Mouse (Mus musculus): ENCODE measurements around the gene Phf21a.

DNA sequence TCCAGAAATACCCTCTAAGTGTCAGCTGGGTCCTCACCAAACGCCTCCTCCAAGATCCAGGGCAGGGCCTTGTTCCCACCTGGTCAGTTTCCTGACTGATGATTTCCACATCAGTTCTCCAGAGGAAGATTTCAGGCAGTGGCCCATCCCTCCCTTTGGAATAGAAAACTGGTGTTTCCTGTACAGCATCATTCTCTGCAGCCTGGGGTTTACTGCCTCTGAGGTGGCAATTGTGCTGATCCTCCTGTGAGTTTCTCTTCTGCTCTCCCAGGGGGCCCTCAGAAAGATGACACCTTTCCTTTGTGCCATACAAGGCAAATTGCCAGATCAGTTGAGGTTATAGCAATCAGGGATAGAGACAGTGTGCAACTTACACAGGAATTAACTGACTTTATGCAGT is 233.3 kb downstream of the Phf21a start:
- no peak for TF ChIP-seq POLR2A (IDR thresholded peaks at IDR 0.05; ENCODE audit: low read depth, low read length)
- no peak for TF ChIP-seq CTCF (conservative IDR thresholded peaks at IDR 0.05; ENCODE audit: insufficient read depth, insufficient read length, low read depth, low read length)

All from kidney, adult 2 months (tissue).